Mouse (Mus musculus) ES-Bruce4 (cell line): ENCODE results near the gene Zcchc14.

ENCODE experiments used
- CTCF ChIP-seq: IDR thresholded peaks from one replicate; pipeline ENCODE4 v1.8.1; 2011; ENCODE audit warnings: low read depth, low read length
- POLR2A ChIP-seq: IDR thresholded peaks from one replicate; pipeline ENCODE4 v1.8.1; 2011; ENCODE audit warnings: low read length; ENCODE audit not compliant: insufficient read depth

DNA sequence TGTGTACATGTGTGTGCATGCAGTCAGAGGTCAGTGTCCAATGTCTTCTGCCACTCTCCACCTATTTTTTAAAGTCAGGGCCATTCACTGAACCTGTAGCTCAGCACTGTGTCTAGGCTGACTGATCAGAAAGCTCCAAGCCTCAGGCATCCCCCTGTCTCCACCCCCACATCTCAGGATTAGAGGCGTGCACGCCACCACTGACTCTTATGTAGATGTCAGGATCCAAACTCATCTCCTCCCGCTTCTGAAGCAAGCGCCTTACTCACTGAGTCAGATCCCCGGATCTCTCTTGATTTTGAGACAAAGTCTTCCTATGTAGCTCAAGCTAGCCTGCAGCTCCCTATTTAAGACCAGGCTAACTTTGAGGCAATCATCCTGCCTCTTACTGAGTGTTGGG lies 26.0 kb upstream of the Zcchc14 start:
- no peak for TF ChIP-seq CTCF
- TF ChIP-seq POLR2A, result no peak
